Mouse (Mus musculus) embryo, embryonic 11 days (tissue): ENCODE measurements at regions not wholly inside any gene's neighbourhood (a gene's known extent, or its start where the extent isn't known, plus 50 kb on each side); places are given as distances from the start of the nearest gene placed in this dataset.

ENCODE experiments used
- DNase-seq: peaks from one replicate; pipeline ENCODE4 v3.0.0-alpha.2; 2015

GRCm38 (mm10) chr3:73134316-73134715 is 76.7 kb upstream of the Slitrk3 start:
- DNase-seq, result peak; percentile 68

GRCm38 (mm10) chr3:73125143-73125542 is 67.5 kb upstream of the Slitrk3 start:
- no peak for DNase-seq

- DNase-seq, result no peak
These were observed 51.5 kb upstream of the Slitrk3 start for GRCm38 (mm10) chr3:73109102-73109501.
